Mouse (Mus musculus): ENCODE results near the gene Trir. TPM values are rescaled to one million over a fixed set of nuclear protein-coding genes. Genes with fewer than 3 reads are reported as not detected.

The Trir gene
- polyA plus RNA-seq (2014; fragmentation: Nextera tagmentation; extraction: Ambion mirVana) = 153 and 156 TPM in 2 replicates

DNA sequence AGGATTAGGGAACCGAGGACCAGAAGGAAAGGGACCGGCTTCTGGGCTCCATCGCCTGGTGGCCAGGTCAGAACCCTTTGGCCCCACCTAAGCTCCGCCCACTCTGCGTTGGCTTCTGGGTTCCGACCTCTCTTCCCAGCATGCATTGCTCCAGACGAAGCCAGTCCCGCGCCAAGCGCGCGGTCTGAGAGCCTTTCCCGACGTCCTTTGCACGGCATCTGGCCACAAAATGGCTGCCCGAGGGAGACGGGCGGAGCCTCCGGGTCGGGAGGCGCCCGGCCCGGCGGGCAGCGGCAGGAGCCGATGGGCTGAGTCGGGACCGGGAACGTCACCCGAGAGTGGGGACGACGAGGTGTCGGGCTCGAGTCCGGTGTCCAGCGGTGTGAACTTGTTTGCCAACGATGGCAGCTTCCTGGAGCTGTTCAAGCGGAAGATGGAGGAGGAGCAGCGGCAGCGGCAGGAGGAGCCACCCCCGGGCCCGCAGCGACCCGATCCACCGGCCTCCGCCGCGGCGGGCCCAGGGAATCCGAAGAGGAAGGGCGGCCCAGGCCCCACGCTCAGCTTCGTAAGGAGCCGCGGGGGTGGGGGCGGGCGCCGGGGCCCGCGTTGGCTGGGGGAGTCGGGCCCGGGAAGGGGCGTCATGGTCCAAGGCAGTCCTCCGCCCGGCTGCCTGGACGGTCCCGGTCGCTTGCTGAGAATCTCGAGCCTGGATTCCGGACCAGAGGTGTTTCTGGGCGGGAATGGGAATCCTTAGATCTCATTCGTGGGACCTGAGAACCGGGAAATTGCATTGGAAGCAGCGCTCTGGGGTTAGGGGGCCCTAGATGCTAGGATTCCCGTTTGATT is at the start of gene Trir:
TSS of gene Trir (plus strand) at position 154 of the 846 bp plus-strand sequence.
- H3K4me2 ChIP-seq = peak within 1 kb of the TSS; percentile 70
- H3K4me1 ChIP-seq (ENCODE audit: insufficient read depth) = peaks cover 19% of the 10 kb centered on the region
- H3K27me3 ChIP-seq (ENCODE audit: insufficient read depth, low read length) = no peaks in the 10 kb centered on the region
- TF ChIP-seq CTCF (IDR thresholded peaks at IDR 0.05; ENCODE audit: low read depth) = no peak
- H3K9ac ChIP-seq = peak within 1 kb of the TSS; percentile 99
- H3K27ac ChIP-seq (ENCODE audit: low read depth) = peak within 1 kb of the TSS; percentile 91
- H3K4me3 ChIP-seq (ENCODE audit: low read depth, low read length) = peak within 1 kb of the TSS; percentile 100
- WGBS = under 1% methylated on average over 70 of the region's 75 CpGs
- peaks cover 49% of the 10 kb centered on the region for H3K36me3 ChIP-seq (ENCODE audit: insufficient read depth)
- H3K9me3 ChIP-seq (ENCODE audit: low read depth, low read length) = no peaks in the 10 kb centered on the region
- DNase-seq (peak; percentile 99), ATAC-seq (ENCODE audit: insufficient read depth) (peak; percentile 79)

GRCm38 (mm10) chr8:84977435-84978247 is 49.0 kb upstream of the Trir start:
- peak; percentile 73 for DNase-seq
- under 1% methylated on average over 70 of the region's 70 CpGs for WGBS
- no peak for TF ChIP-seq CTCF (IDR thresholded peaks at IDR 0.05; ENCODE audit: low read depth)
- Histone ChIP-seq H3K4me1 (ENCODE audit: insufficient read depth) (peaks cover 42% of the 10 kb centered on the region), H3K27ac (ENCODE audit: low read depth) (peak overlapping the region; percentile 89), H3K9ac (peak overlapping the region; percentile 64), H3K36me3 (ENCODE audit: insufficient read depth) (peaks cover 25% of the 10 kb centered on the region), H3K27me3 (ENCODE audit: insufficient read depth, low read length) (peaks cover 5% of the 10 kb centered on the region), H3K9me3 (ENCODE audit: low read depth, low read length) (no peaks in the 10 kb centered on the region), H3K4me3 (ENCODE audit: low read depth, low read length) (peak overlapping the region; percentile 55), H3K4me2 (peak overlapping the region; percentile 99)
- no peak for ATAC-seq (ENCODE audit: insufficient read depth)

GRCm38 (mm10) chr8:84978248-84978940 is 48.2 kb upstream of the Trir start, which contains the start of gene Junb:
Junb (minus strand) TSS chr8:84978718.
- Histone ChIP-seq H3K4me2 (peak within 1 kb of the TSS; percentile 99), H3K4me1 (ENCODE audit: insufficient read depth) (peaks cover 42% of the 10 kb centered on the region), H3K9me3 (ENCODE audit: low read depth, low read length) (no peaks in the 10 kb centered on the region), H3K4me3 (ENCODE audit: low read depth, low read length) (peak within 1 kb of the TSS; percentile 55), H3K27me3 (ENCODE audit: insufficient read depth, low read length) (peaks cover 5% of the 10 kb centered on the region), H3K27ac (ENCODE audit: low read depth) (peak within 1 kb of the TSS; percentile 89), H3K36me3 (ENCODE audit: insufficient read depth) (peaks cover 17% of the 10 kb centered on the region), H3K9ac (peak within 1 kb of the TSS; percentile 64)
- peak; percentile 97 for DNase-seq
- peak; percentile 40 for ATAC-seq (ENCODE audit: insufficient read depth)
- WGBS = under 1% methylated on average over 63 of the region's 63 CpGs
- TF ChIP-seq CTCF (IDR thresholded peaks at IDR 0.05; ENCODE audit: low read depth) = no peak

GRCm38 (mm10) chr8:84979599-84980421 is 46.8 kb upstream of the Trir start:
- H3K4me2 ChIP-seq = peak overlapping the region; percentile 99
- H3K36me3 ChIP-seq (ENCODE audit: insufficient read depth) = peaks cover 3% of the 10 kb centered on the region
- peaks cover 5% of the 10 kb centered on the region for H3K27me3 ChIP-seq (ENCODE audit: insufficient read depth, low read length)
- DNase-seq (peak; percentile 95), ATAC-seq (ENCODE audit: insufficient read depth) (peak; percentile 32)
- H3K27ac ChIP-seq (ENCODE audit: low read depth) = peak overlapping the region; percentile 80
- H3K9ac ChIP-seq = peak overlapping the region; percentile 47
- no peaks in the 10 kb centered on the region for H3K9me3 ChIP-seq (ENCODE audit: low read depth, low read length)
- WGBS = 2% methylated on average over 38 of the region's 42 CpGs
- TF ChIP-seq CTCF (IDR thresholded peaks at IDR 0.05; ENCODE audit: low read depth) = no peak
- H3K4me3 ChIP-seq (ENCODE audit: low read depth, low read length) = peak overlapping the region; percentile 37
- H3K4me1 ChIP-seq (ENCODE audit: insufficient read depth) = peaks cover 52% of the 10 kb centered on the region

DNA sequence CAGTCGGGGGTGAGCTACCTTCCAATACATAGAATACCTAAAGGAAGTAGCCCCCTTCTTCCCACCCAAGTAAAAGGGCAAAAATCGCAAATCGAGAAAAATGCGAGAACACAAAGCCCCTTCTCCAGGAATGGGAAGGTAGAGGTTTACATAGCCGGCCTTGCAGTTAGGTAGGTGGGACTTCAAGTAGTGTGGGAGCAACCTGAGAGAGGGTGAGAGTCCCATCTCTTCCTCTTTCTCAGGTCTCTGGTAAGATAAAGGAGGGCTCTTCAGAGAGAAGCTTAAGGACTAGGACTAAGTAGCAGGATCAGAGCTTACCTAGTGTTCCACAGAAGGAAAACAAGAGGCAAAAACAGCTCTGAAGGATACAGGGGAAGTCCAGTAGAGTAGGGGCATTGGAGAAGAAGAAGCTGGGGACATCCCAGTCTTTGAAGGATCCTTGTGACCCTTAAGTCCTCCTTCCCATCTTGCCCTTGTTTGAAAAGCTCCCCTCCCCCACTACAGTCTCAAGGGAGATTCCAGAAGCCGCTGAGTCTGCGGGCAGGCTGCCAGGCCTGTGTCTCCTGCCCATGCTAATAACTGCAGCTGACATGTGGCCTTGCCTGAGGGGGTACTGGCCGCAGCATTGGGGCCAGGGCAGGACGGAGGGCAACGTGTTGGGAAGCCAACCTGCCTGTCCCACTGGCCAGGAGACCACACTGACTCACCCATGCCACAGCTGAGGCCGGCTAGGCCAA is 45.8 kb upstream of the Trir start:
- no peaks in the 10 kb centered on the region for H3K36me3 ChIP-seq (ENCODE audit: insufficient read depth)
- H3K27me3 ChIP-seq (ENCODE audit: insufficient read depth, low read length) = peaks cover 5% of the 10 kb centered on the region
- peak; percentile 93 for DNase-seq
- peak overlapping the region; percentile 99 for H3K4me2 ChIP-seq
- no peak for TF ChIP-seq CTCF (IDR thresholded peaks at IDR 0.05; ENCODE audit: low read depth)
- WGBS = 25% methylated on average over 11 of the region's 11 CpGs
- H3K4me3 ChIP-seq (ENCODE audit: low read depth, low read length) = no peak overlapping the region; the same call in 1 of the 2 replicates
- no peak for ATAC-seq (ENCODE audit: insufficient read depth)
- peaks cover 56% of the 10 kb centered on the region for H3K4me1 ChIP-seq (ENCODE audit: insufficient read depth)
- H3K9ac ChIP-seq = peak overlapping the region; percentile 47; the same call in 1 of the 2 replicates
- H3K27ac ChIP-seq (ENCODE audit: low read depth) = peak overlapping the region; percentile 80
- no peaks in the 10 kb centered on the region for H3K9me3 ChIP-seq (ENCODE audit: low read depth, low read length)
